Mouse (Mus musculus) C2C12 (cell line): ENCODE results near the gene Plagl1.

Experiments
- CTCF ChIP-seq: IDR thresholded peaks from one replicate; pipeline ENCODE4 v1.5.1; 2011; ENCODE audit not compliant: control insufficient read depth, insufficient read depth, insufficient read length
- FOSL1 ChIP-seq: IDR thresholded peaks from one replicate; pipeline ENCODE4 v1.8.0; 2011; ENCODE audit warnings: mild to moderate bottlenecking, low read length; ENCODE audit not compliant: poor library complexity, insufficient read depth, severe bottlenecking
- MAX ChIP-seq: IDR thresholded peaks from one replicate; pipeline ENCODE4 v1.6.1; 2011; ENCODE audit warnings: mild to moderate bottlenecking, control low read depth

GRCm38 (mm10) chr10:13125811-13126210, 65.5 kb downstream of the Plagl1 start:
- TF ChIP-seq FOSL1 (no peak), CTCF (no peak), MAX (no peak)
